Mouse (Mus musculus) erythroblast, embryonic 14.5 days (primary cell): ENCODE measurements around the gene Drd2. TPM values are rescaled to one million over a fixed set of nuclear protein-coding genes. Genes with fewer than 3 reads are reported as not detected.

Experiments used
- H3K27me3 ChIP-seq: 2 replicates; pipeline ENCODE4 v1.6.1; 2012; ENCODE audit warnings: inconsistent platforms; ENCODE audit not compliant: control insufficient read depth
- H3K36me3 ChIP-seq: 2 replicates; pipeline ENCODE4 v1.6.1; 2012; ENCODE audit warnings: mild to moderate bottlenecking, inconsistent platforms; ENCODE audit not compliant: control insufficient read depth
- H3K4me1 ChIP-seq: 2 replicates; pipeline ENCODE4 v1.6.1; 2012; ENCODE audit warnings: inconsistent platforms; ENCODE audit not compliant: control insufficient read depth
- H3K4me3 ChIP-seq: replicated peaks from 2 replicates; pipeline ENCODE3; 2012; ENCODE audit warnings: moderate library complexity, mild to moderate bottlenecking, inconsistent platforms
- H3K9me3 ChIP-seq: 2 replicates; pipeline ENCODE4 v1.6.1; 2012; ENCODE audit warnings: low read length, inconsistent platforms, mixed read lengths; ENCODE audit not compliant: control insufficient read depth
- GATA1 ChIP-seq: IDR thresholded peaks from 2 replicates; pipeline ENCODE4 v1.6.1; 2012; ENCODE audit warnings: low read length, inconsistent platforms, mixed read lengths
- TAL1 ChIP-seq: IDR thresholded peaks from 3 replicates; pipeline ENCODE4 v1.6.1; 2012; ENCODE audit warnings: low read length, inconsistent platforms, mixed read lengths
- polyA plus RNA-seq: library from polyadenylated mRNA; stranded (reverse); fragments of >175 nt; gene quantifications from 2 replicates; pipeline ENCODE4 v1.2.3, GENCODE M21; 2012

Drd2 gene
- polyA plus RNA-seq: not detected in 2 replicates

DNA sequence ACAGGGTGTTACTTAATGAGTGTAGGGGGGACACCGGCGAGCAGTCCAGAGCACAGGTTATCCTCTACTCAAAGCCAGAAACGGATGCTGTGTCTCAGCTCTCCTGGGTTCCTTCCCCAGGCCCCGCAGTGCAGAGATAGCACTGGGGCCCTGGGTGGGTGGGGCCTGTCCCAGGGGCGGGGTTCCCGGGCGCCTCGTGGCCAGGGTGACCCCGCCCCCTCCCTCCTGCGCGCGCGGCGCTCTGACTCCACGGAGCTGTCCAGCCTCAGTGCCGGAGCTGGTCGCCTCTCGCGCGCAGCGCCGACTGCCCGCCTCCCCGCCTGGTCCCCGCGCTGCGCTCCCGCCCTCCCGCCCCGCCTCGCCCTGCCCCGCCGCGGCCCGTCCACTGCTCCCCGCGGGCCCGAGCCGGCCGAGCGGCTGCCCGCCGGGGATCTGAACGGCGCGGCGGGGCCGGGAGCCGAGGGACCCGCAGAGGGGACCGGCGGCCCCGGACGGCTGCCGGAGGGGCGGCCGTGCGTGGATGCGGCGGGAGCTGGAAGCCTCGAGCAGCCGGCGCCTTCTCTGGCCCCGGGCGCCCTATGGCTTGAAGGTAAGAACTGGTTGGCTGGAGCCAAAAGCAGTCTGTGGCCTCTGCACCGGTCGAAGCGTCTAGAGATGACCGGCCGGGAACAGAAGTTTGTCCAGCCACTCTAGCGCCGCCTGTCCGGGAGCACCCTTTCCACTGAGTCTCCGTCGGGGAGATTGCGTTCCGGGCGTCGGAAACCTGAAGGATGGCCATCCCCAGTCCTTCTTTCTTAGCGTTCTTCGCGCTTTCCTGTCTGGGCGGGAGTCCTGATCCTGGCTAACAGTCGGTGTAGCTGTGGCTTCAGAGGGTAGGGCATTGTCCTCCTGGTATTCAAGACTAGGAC lies at the start of gene Drd2:
Drd2 (plus strand) TSS at position 492 of the 908 bp plus-strand sequence.
- TF ChIP-seq TAL1: no peak
- no peak for TF ChIP-seq GATA1
- Histone ChIP-seq H3K4me1 (no peaks in the 10 kb centered on the region), H3K9me3 (no peaks in the 10 kb centered on the region), H3K36me3 (no peaks in the 10 kb centered on the region), H3K4me3 (no peak within 1 kb of the TSS), H3K27me3 (peaks cover 28% of the 10 kb centered on the region)

DNA sequence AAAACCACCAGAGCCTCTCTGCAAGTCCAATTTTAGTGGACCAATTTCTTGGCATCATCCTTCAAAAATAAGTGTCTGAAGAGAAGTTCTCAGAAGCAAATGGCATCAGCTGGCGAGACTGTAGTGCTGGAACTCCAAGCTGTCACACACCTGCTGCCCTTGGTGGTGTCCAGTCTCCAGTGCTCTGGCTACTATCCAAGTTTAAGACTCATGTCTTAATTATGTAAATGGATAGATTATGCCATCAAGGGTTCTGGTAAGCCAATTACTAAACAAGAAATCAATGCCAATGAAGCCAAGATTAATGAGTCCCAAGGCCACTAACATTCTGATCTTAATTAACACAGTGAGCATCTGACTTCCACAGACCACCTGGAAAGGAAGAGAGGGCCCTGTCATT lies 45.3 kb upstream of the Drd2 start:
- Histone ChIP-seq H3K27me3 (no peaks in the 10 kb centered on the region), H3K9me3 (no peaks in the 10 kb centered on the region), H3K4me3 (no peak overlapping the region), H3K36me3 (no peaks in the 10 kb centered on the region), H3K4me1 (no peaks in the 10 kb centered on the region)
- TF ChIP-seq TAL1 (no peak), GATA1 (no peak)

DNA sequence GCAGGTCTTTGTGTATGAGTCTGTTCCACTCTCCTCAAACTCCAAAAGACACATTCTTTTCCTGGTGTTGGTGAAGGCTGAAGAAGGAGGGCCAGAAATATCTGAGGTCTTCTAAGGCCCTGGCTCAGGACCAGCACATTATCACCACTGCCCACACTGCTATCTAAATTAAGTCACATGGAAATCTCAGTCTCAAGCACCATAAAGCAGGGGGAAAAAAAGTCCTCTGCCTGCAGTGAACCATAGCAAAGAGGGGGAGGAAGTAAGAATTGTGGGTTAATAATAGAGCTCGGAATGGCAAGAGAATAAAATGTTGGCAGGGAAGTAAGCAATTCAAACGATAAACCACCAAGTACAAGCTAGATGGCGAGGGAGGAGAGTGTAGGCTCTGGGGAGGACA lies 32.9 kb upstream of the Drd2 start:
- no peaks in the 10 kb centered on the region for H3K27me3 ChIP-seq
- H3K4me1 ChIP-seq: no peaks in the 10 kb centered on the region
- TF ChIP-seq TAL1: no peak
- TF ChIP-seq GATA1: no peak

GRCm38 (mm10) chr9:49310821-49311220 lies 29.6 kb upstream of the Drd2 start:
- no peaks in the 10 kb centered on the region for H3K4me1 ChIP-seq
- no peak for TF ChIP-seq GATA1
- TF ChIP-seq TAL1: no peak
- H3K36me3 ChIP-seq: no peaks in the 10 kb centered on the region
- no peaks in the 10 kb centered on the region for H3K27me3 ChIP-seq
- no peak overlapping the region for H3K4me3 ChIP-seq
- H3K9me3 ChIP-seq: no peaks in the 10 kb centered on the region

More for the DNA sequence above, 32.9 kb upstream of the Drd2 start:
- Histone ChIP-seq H3K36me3 (no peaks in the 10 kb centered on the region), H3K4me3 (no peak overlapping the region), H3K9me3 (no peaks in the 10 kb centered on the region)

GRCm38 (mm10) chr9:49318638-49319037 lies 21.8 kb upstream of the Drd2 start:
- no peaks in the 10 kb centered on the region for H3K9me3 ChIP-seq
- no peaks in the 10 kb centered on the region for H3K36me3 ChIP-seq

DNA sequence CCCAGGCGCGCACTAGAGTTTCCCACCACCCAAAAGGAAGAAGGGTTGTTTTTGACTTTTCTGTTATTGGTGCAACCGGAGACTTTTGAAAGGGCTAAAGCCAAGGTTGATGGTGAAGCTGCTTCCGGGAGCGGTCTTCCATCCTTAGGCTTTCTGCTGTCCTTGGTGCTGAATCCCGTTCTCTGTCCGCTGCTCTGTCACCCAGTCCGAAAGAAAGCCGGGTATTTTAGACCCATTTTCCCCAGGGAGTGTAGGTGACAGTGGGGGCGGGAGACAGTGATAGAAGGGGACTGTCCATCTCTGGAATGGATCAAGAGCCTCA lies 578 bp downstream of the Drd2 start:
- peaks cover 28% of the 10 kb centered on the region for H3K27me3 ChIP-seq
- no peaks in the 10 kb centered on the region for H3K4me1 ChIP-seq
- no peaks in the 10 kb centered on the region for H3K36me3 ChIP-seq
- H3K9me3 ChIP-seq: no peaks in the 10 kb centered on the region
- TF ChIP-seq TAL1: no peak
- no peak for TF ChIP-seq GATA1
- no peak overlapping the region for H3K4me3 ChIP-seq

More at GRCm38 (mm10) chr9:49318638-49319037, 21.8 kb upstream of the Drd2 start:
- no peak overlapping the region for H3K4me3 ChIP-seq
- TF ChIP-seq GATA1 (no peak), TAL1 (no peak)
- no peaks in the 10 kb centered on the region for H3K27me3 ChIP-seq
- no peaks in the 10 kb centered on the region for H3K4me1 ChIP-seq

- TF ChIP-seq GATA1: no peak
- TF ChIP-seq TAL1: no peak
- Histone ChIP-seq H3K4me1 (no peaks in the 10 kb centered on the region), H3K36me3 (no peaks in the 10 kb centered on the region), H3K4me3 (no peak overlapping the region), H3K27me3 (no peaks in the 10 kb centered on the region), H3K9me3 (no peaks in the 10 kb centered on the region)
These were observed 25.3 kb downstream of the Drd2 start for GRCm38 (mm10) chr9:49365763-49366162.

- no peaks in the 10 kb centered on the region for H3K27me3 ChIP-seq
- H3K4me1 ChIP-seq: no peaks in the 10 kb centered on the region
- TF ChIP-seq GATA1 (no peak), TAL1 (no peak)
- no peaks in the 10 kb centered on the region for H3K36me3 ChIP-seq
- no peak overlapping the region for H3K4me3 ChIP-seq
- H3K9me3 ChIP-seq: peaks cover 2% of the 10 kb centered on the region; the same call in 1 of the 2 replicates
These were observed 33.5 kb downstream of the Drd2 start for GRCm38 (mm10) chr9:49373946-49374345.

- TF ChIP-seq TAL1 (no peak), GATA1 (no peak)
- H3K27me3 ChIP-seq: no peaks in the 10 kb centered on the region
- no peaks in the 10 kb centered on the region for H3K9me3 ChIP-seq
- H3K36me3 ChIP-seq: no peaks in the 10 kb centered on the region
- no peak overlapping the region for H3K4me3 ChIP-seq
- no peaks in the 10 kb centered on the region for H3K4me1 ChIP-seq
These were observed 39.5 kb downstream of the Drd2 start for GRCm38 (mm10) chr9:49379962-49380361.

GRCm38 (mm10) chr9:49384041-49384440 lies 43.6 kb downstream of the Drd2 start:
- TF ChIP-seq GATA1 (no peak), TAL1 (no peak)
- Histone ChIP-seq H3K36me3 (no peaks in the 10 kb centered on the region), H3K9me3 (no peaks in the 10 kb centered on the region), H3K27me3 (no peaks in the 10 kb centered on the region), H3K4me1 (no peaks in the 10 kb centered on the region), H3K4me3 (no peak overlapping the region)
